Comparison of ENCODE assay signal across 8 mouse cellular contexts in genomic region chr11:83424681-83425080, GRCm38 (mm10). TPM values are rescaled to one million over a fixed set of nuclear protein-coding genes. Genes with fewer than 3 reads are reported as not detected.
DNase-seq lines count a peak whose midpoint lies in the region; ATAC-seq lines count a peak whose summit lies in the region.

No protein-coding gene starts in this region.

- no peaks in the 10 kb centered on the region for H3K36me3 ChIP-seq in forebrain, embryonic 10.5 days (replicated peaks)
- H3K36me3 ChIP-seq in hindbrain, embryonic 14.5 days (replicated peaks; ENCODE audit: control insufficient read depth, insufficient read depth), result no peaks in the 10 kb centered on the region
- H3K36me3 ChIP-seq in midbrain, embryonic 16.5 days (ENCODE audit: control insufficient read depth, insufficient read depth, low read length), result no peaks in the 10 kb centered on the region

- intact Hi-C loops in heart, postnatal 25 days (cut with DNase I), result loop anchor here (1.0 kb wide), 2 partner anchors 67 to 97 kb away; no protein-coding TSS in a partner anchor
- intact Hi-C loops in left cerebral cortex, postnatal 36 days (cut with DNase I), result loop anchor here (2.0 kb wide), 2 partner anchors 68 to 98 kb away; no protein-coding TSS in a partner anchor

- peaks cover 15% of the 10 kb centered on the region; the same call in 1 of the 2 replicates for H3K4me1 ChIP-seq in forebrain, embryonic 10.5 days
- no peaks in the 10 kb centered on the region for H3K4me1 ChIP-seq in hindbrain, embryonic 14.5 days (replicated peaks; ENCODE audit: control insufficient read depth, insufficient read depth, low read length)
- H3K4me1 ChIP-seq in midbrain, embryonic 16.5 days (ENCODE audit: control insufficient read depth, insufficient read depth, low read length), result no peaks in the 10 kb centered on the region

- 7% methylated on average over 8 of the region's 8 CpGs for WGBS in forebrain, embryonic 10.5 days
- WGBS in hindbrain, embryonic 14.5 days, result 9% methylated on average over 8 of the region's 8 CpGs
- whole genome bisulfite sequencing in midbrain, embryonic 16.5 days, result 10% methylated on average over 8 of the region's 8 CpGs

- ATAC-seq in hindbrain, embryonic 14.5 days (ENCODE audit: low FRiP score), result peak; percentile 55; the same call in 1 of the 2 replicates
- ATAC-seq in midbrain, embryonic 16.5 days, result 0 out of 2 replicates have a peak, but pooled peaks have one; percentile 42

- H3K27ac ChIP-seq in forebrain, embryonic 10.5 days, result no peak overlapping the region
- no peak overlapping the region for H3K27ac ChIP-seq in hindbrain, embryonic 14.5 days
- no peak overlapping the region for H3K27ac ChIP-seq in midbrain, embryonic 16.5 days (ENCODE audit: low read length)

- peaks cover 79% of the 10 kb centered on the region for H3K27me3 ChIP-seq in forebrain, embryonic 10.5 days (ENCODE audit: poor library complexity, severe bottlenecking)
- H3K27me3 ChIP-seq in hindbrain, embryonic 14.5 days (ENCODE audit: control insufficient read depth, insufficient read depth, low read length), result peaks cover 26% of the 10 kb centered on the region
- peaks cover 15% of the 10 kb centered on the region for H3K27me3 ChIP-seq in midbrain, embryonic 16.5 days (ENCODE audit: control insufficient read depth, insufficient read depth, low read depth, low read length)

- H3K4me2 ChIP-seq in hindbrain, embryonic 14.5 days (replicated peaks), result no peak overlapping the region
- H3K4me2 ChIP-seq in midbrain, embryonic 16.5 days (ENCODE audit: low read length), result no peak overlapping the region

- H3K9ac ChIP-seq in hindbrain, embryonic 14.5 days, result no peak overlapping the region
- no peak overlapping the region for H3K9ac ChIP-seq in midbrain, embryonic 16.5 days (ENCODE audit: low read depth, low read length)

- peak; percentile 62 for DNase-seq in heart, adult 8-10 months (ENCODE audit: low spot score)
- DNase-seq in heart, postnatal 25 days (ENCODE audit: low spot score), result no peak
- peak; percentile 52 for DNase-seq in c-Kit-negative CD71-positive TER-119-positive erythroid progenitor cells, embryonic 14.5 days (ENCODE audit: low read depth, low spot score)
- peak; percentile 74 for DNase-seq in forebrain, embryonic 10.5 days (ENCODE audit: extremely low spot score, low spot score)
- peak; percentile 93 for DNase-seq in hindbrain, embryonic 14.5 days (ENCODE audit: low spot score)
- DNase-seq in left cerebral cortex, postnatal 36 days (ENCODE audit: low spot score in 2 of 2), result peak; percentile 64 to 74
- peak; percentile 31 to 48 for DNase-seq in spleen, postnatal 36 days (ENCODE audit: low spot score in 2 of 2)

- H3K4me3 ChIP-seq in forebrain, embryonic 10.5 days, result no peak overlapping the region
- no peak overlapping the region for H3K4me3 ChIP-seq in hindbrain, embryonic 14.5 days (replicated peaks; ENCODE audit: low read length)
- no peak overlapping the region for H3K4me3 ChIP-seq in midbrain, embryonic 16.5 days (ENCODE audit: low read depth, low read length)

- no peaks in the 10 kb centered on the region for H3K9me3 ChIP-seq in forebrain, embryonic 10.5 days
- H3K9me3 ChIP-seq in hindbrain, embryonic 14.5 days (ENCODE audit: control insufficient read depth, low read length), result no peaks in the 10 kb centered on the region
- no peaks in the 10 kb centered on the region for H3K9me3 ChIP-seq in midbrain, embryonic 16.5 days (replicated peaks; ENCODE audit: control insufficient read depth, low read length, poor library complexity, severe bottlenecking)

RNA-seq across cellular contexts. Expression of gene Gas2l2, which starts 4.6 kb away (rescaled TPM):
- total RNA-seq in heart, adult 8-10 months (2022), result not detected
- not detected for total RNA-seq in heart, postnatal 25 days (2021)
- polyA plus RNA-seq in forebrain, embryonic 10.5 days (2016; fragmentation: Nextera tagmentation; extraction: Ambion mirVana), result 0.07 TPM in 1 of 2 replicates, not detected in the other
- 0.97 and 1.5 TPM in 2 replicates for polyA plus RNA-seq in hindbrain, embryonic 14.5 days (2014; fragmentation: Nextera tagmentation; extraction: Ambion mirVana)
- not detected for total RNA-seq in left cerebral cortex, postnatal 36 days (2021)
- 0.44 and 0.61 TPM in 2 replicates for polyA plus RNA-seq in midbrain, embryonic 16.5 days (2015; fragmentation: Nextera tagmentation; extraction: Ambion mirVana)

RNA-seq across cellular contexts. Expression of gene 1700020L24Rik, which starts 12.8 kb away (rescaled TPM):
- total RNA-seq in heart, adult 8-10 months (2022), result not detected
- not detected for total RNA-seq in heart, postnatal 25 days (2021)
- 0.25 and 0.36 TPM in 2 replicates for polyA plus RNA-seq in forebrain, embryonic 10.5 days (2016; fragmentation: Nextera tagmentation; extraction: Ambion mirVana)
- polyA plus RNA-seq in hindbrain, embryonic 14.5 days (2014; fragmentation: Nextera tagmentation; extraction: Ambion mirVana), result 0.39 and 0.60 TPM in 2 replicates
- under 1 TPM in 1 of 2 experiments, not detected in 1; 0.54 TPM for total RNA-seq in left cerebral cortex, postnatal 36 days (2021)
- 0.57 and 0.64 TPM in 2 replicates for polyA plus RNA-seq in midbrain, embryonic 16.5 days (2015; fragmentation: Nextera tagmentation; extraction: Ambion mirVana)

RNA-seq across cellular contexts. Expression of gene Rasl10b, which starts 15.7 kb away (rescaled TPM):
- 10 to 100 TPM; 67.6 to 90.2 (median 81.9) TPM for total RNA-seq in heart, adult 8-10 months (2022)
- 10 to 100 TPM; 49.6 to 60.1 TPM for total RNA-seq in heart, postnatal 25 days (2021)
- 2.7 and 3.1 TPM in 2 replicates for polyA plus RNA-seq in forebrain, embryonic 10.5 days (2016; fragmentation: Nextera tagmentation; extraction: Ambion mirVana)
- 27.1 and 28.6 TPM in 2 replicates for polyA plus RNA-seq in hindbrain, embryonic 14.5 days (2014; fragmentation: Nextera tagmentation; extraction: Ambion mirVana)
- total RNA-seq in left cerebral cortex, postnatal 36 days (2021), result 100 to 1,000 TPM; 255 to 263 TPM
- 32.9 and 38.2 TPM in 2 replicates for polyA plus RNA-seq in midbrain, embryonic 16.5 days (2015; fragmentation: Nextera tagmentation; extraction: Ambion mirVana)

RNA-seq across cellular contexts. Expression of gene Mmp28, which starts 38.2 kb away (rescaled TPM):
- total RNA-seq in heart, adult 8-10 months (2022), result 1 to 10 TPM; 2.4 to 5.4 (median 3.6) TPM
- 1 to 10 TPM; 4.6 to 5.7 TPM for total RNA-seq in heart, postnatal 25 days (2021)
- polyA plus RNA-seq in forebrain, embryonic 10.5 days (2016; fragmentation: Nextera tagmentation; extraction: Ambion mirVana), result 0.70 and 1.1 TPM in 2 replicates
- 3.9 and 4.2 TPM in 2 replicates for polyA plus RNA-seq in hindbrain, embryonic 14.5 days (2014; fragmentation: Nextera tagmentation; extraction: Ambion mirVana)
- total RNA-seq in left cerebral cortex, postnatal 36 days (2021), result 1 to 10 TPM; 3.5 to 5.1 TPM
- polyA plus RNA-seq in midbrain, embryonic 16.5 days (2015; fragmentation: Nextera tagmentation; extraction: Ambion mirVana), result 2.6 and 2.7 TPM in 2 replicates

RNA-seq across cellular contexts. Expression of gene Taf15, which starts 48.2 kb away (rescaled TPM):
- 10 to 100 TPM; 35.5 to 42.1 (median 38.4) TPM for total RNA-seq in heart, adult 8-10 months (2022)
- total RNA-seq in heart, postnatal 25 days (2021), result 10 to 100 TPM; 33.7 to 33.8 TPM
- polyA plus RNA-seq in forebrain, embryonic 10.5 days (2016; fragmentation: Nextera tagmentation; extraction: Ambion mirVana), result 14.2 and 14.6 TPM in 2 replicates
- 9.4 and 11.3 TPM in 2 replicates for polyA plus RNA-seq in hindbrain, embryonic 14.5 days (2014; fragmentation: Nextera tagmentation; extraction: Ambion mirVana)
- total RNA-seq in left cerebral cortex, postnatal 36 days (2021), result 10 to 100 TPM; 44.2 to 72.7 TPM
- polyA plus RNA-seq in midbrain, embryonic 16.5 days (2015; fragmentation: Nextera tagmentation; extraction: Ambion mirVana), result 10.9 and 13.0 TPM in 2 replicates
